Mouse (Mus musculus): ENCODE measurements around the gene Dgat2l6. TPM values are rescaled to one million over a fixed set of nuclear protein-coding genes. Genes with fewer than 3 reads are reported as not detected.

Dgat2l6 gene
- total and polyA plus RNA-seq, 2 experiments from 2014 or later: not detected

DNA sequence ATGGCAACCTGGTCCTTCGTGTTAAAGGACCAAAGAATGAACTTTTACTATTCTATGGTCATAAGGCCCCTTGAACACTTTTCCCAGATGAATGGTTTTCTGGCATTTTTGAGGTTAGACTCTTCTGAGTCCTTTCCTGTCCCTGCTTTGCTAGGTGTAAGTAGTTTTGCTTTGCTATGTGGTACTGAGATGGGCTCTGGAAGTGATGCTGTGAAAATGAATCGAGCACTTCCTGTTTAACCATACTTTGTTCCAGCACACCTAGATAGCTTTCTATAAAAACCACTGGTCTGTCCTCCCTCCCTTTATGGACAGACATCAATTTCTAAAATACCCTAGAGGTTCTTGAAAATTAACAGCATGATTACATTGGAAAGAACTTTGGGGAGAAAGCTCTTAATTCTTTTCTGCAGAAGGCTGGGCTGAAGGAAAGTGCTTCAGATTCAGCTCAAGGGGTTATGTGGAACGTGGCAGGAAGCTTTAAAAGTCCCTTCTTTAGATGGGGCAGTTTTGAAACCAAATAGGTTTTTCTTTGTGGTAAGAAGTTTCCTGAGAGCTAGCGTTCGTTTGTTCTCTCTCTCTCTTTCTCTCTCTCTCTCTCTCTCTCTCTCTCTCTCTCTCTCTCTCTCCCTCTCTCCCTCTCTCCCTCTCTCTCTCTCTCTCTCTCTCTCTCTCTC lies 20.3 kb upstream of the Dgat2l6 start:
- DNase-seq (ENCODE audit: low spot score) (no peak), ATAC-seq (ENCODE audit: low FRiP score) (no peak)
- Histone ChIP-seq H3K9me3 (ENCODE audit: low read length) (no peaks in the 10 kb centered on the region), H3K4me1 (ENCODE audit: insufficient read depth, low read length) (no peaks in the 10 kb centered on the region), H3K27ac (ENCODE audit: low read depth, low read length) (no peak overlapping the region), H3K36me3 (ENCODE audit: insufficient read depth, low read length) (no peaks in the 10 kb centered on the region; the same call in 1 of the 2 replicates), H3K4me2 (ENCODE audit: low read depth, low read length, poor library complexity, severe bottlenecking) (no peak overlapping the region), H3K27me3 (ENCODE audit: insufficient read depth, low read length) (no peaks in the 10 kb centered on the region), H3K9ac (replicated peaks; ENCODE audit: low read length, poor library complexity, severe bottlenecking) (no peak overlapping the region), H3K4me3 (ENCODE audit: low read depth, low read length) (no peak overlapping the region)
- WGBS: 87% methylated on average over 5 of the region's 5 CpGs
- no peak for TF ChIP-seq CTCF (IDR thresholded peaks at IDR 0.05)

GRCm38 (mm10) chrX:100508164-100508563 lies 16.5 kb upstream of the Dgat2l6 start:
- ATAC-seq (ENCODE audit: low FRiP score) (no peak), DNase-seq (ENCODE audit: low spot score) (no peak)
- H3K27ac ChIP-seq (ENCODE audit: low read depth, low read length): no peak overlapping the region
- H3K9ac ChIP-seq (replicated peaks; ENCODE audit: low read length, poor library complexity, severe bottlenecking): no peak overlapping the region
- no peaks in the 10 kb centered on the region for H3K9me3 ChIP-seq (ENCODE audit: low read length)
- no peaks in the 10 kb centered on the region for H3K36me3 ChIP-seq (ENCODE audit: insufficient read depth, low read length)
- no peak overlapping the region for H3K4me2 ChIP-seq (ENCODE audit: low read depth, low read length, poor library complexity, severe bottlenecking)
- H3K4me3 ChIP-seq (ENCODE audit: low read depth, low read length): no peak overlapping the region
- H3K4me1 ChIP-seq (ENCODE audit: insufficient read depth, low read length): no peaks in the 10 kb centered on the region
- WGBS: 84% methylated on average over 4 of the region's 4 CpGs
- no peaks in the 10 kb centered on the region; the same call in 1 of the 2 replicates for H3K27me3 ChIP-seq (ENCODE audit: insufficient read depth, low read length)
- TF ChIP-seq CTCF (IDR thresholded peaks at IDR 0.05): no peak

DNA sequence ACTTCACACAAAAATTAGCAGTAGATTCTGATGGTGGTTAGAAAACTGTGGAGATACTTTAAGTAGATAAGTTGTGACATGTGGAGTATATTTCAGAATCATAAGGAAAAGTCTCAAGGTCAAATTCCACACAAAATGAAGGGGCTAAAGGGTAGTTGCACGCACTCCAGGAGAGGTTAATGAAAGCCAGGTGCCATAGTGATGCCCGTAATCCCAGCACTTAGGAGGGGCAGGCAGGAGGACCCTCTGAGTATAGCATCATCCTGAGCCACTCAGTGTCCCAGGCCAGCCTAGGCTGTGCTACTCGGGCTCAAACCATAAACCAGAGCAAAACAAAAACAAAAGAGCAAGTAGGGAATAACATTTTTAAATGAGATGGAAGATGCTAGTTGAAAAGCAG lies 14.7 kb upstream of the Dgat2l6 start:
- Histone ChIP-seq H3K27ac (ENCODE audit: low read depth, low read length) (no peak overlapping the region), H3K4me3 (ENCODE audit: low read depth, low read length) (no peak overlapping the region), H3K9ac (replicated peaks; ENCODE audit: low read length, poor library complexity, severe bottlenecking) (no peak overlapping the region), H3K36me3 (ENCODE audit: insufficient read depth, low read length) (no peaks in the 10 kb centered on the region), H3K9me3 (ENCODE audit: low read length) (no peaks in the 10 kb centered on the region), H3K4me1 (ENCODE audit: insufficient read depth, low read length) (no peaks in the 10 kb centered on the region), H3K4me2 (ENCODE audit: low read depth, low read length, poor library complexity, severe bottlenecking) (no peak overlapping the region), H3K27me3 (ENCODE audit: insufficient read depth, low read length) (no peaks in the 10 kb centered on the region; the same call in 1 of the 2 replicates)
- TF ChIP-seq CTCF (IDR thresholded peaks at IDR 0.05): no peak
- ATAC-seq (ENCODE audit: low FRiP score) (no peak), DNase-seq (ENCODE audit: low spot score) (no peak)
- WGBS: 83% methylated on average over 3 of the region's 3 CpGs

DNA sequence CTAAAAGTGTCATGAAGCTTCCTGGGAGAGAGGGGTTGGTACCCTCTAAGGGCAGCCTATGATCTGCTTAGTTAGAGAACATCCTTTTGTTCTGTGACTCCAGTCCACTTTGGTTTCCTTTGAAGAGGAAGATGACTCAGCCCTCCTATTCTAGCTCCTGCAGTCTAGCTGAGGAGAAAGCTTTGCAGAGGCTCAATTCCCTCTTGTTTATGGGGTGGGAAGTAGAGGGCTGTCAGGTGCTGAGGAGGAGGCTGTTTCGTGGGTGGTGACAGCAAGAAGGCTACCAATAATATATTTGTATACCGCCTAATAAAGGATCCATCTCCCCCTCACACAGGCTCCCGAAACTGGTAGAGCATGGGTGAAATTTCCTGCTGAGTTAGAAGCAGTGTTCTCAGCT lies 8.0 kb upstream of the Dgat2l6 start:
- H3K27ac ChIP-seq (ENCODE audit: low read depth, low read length): no peak overlapping the region
- H3K27me3 ChIP-seq (ENCODE audit: insufficient read depth, low read length): peaks cover 3% of the 10 kb centered on the region; the same call in 1 of the 2 replicates
- no peak overlapping the region for H3K4me3 ChIP-seq (ENCODE audit: low read depth, low read length)
- H3K9me3 ChIP-seq (ENCODE audit: low read length): no peaks in the 10 kb centered on the region
- no peaks in the 10 kb centered on the region for H3K4me1 ChIP-seq (ENCODE audit: insufficient read depth, low read length)
- 92% methylated on average over 3 of the region's 3 CpGs for WGBS
- TF ChIP-seq CTCF (IDR thresholded peaks at IDR 0.05): no peak
- no peak for ATAC-seq (ENCODE audit: low FRiP score)
- H3K9ac ChIP-seq (replicated peaks; ENCODE audit: low read length, poor library complexity, severe bottlenecking): no peak overlapping the region
- H3K36me3 ChIP-seq (ENCODE audit: insufficient read depth, low read length): no peaks in the 10 kb centered on the region
- no peak overlapping the region for H3K4me2 ChIP-seq (ENCODE audit: low read depth, low read length, poor library complexity, severe bottlenecking)
- DNase-seq (ENCODE audit: low spot score): no peak

DNA sequence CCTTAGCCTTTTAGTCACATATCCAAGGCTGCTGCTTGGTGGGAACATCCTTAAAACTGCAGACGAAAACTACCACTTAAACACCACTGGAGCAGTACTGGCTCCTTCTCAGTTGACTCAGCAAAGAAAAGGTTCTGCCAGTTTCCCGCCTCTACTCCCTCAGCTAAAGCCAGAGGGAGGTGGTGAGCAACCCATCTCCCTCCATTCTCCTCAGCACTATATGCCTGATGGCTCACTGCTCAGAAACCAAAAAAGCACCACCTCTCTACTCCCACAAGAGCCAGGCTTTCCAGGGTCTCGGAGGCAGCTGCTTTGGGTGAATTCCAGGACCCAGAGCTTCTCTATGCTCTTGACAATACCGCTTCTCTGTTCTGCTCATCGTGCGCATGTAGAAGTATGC lies 7.0 kb upstream of the Dgat2l6 start:
- Histone ChIP-seq H3K9ac (replicated peaks; ENCODE audit: low read length, poor library complexity, severe bottlenecking) (no peak overlapping the region), H3K4me1 (ENCODE audit: insufficient read depth, low read length) (no peaks in the 10 kb centered on the region), H3K36me3 (ENCODE audit: insufficient read depth, low read length) (no peaks in the 10 kb centered on the region), H3K4me2 (ENCODE audit: low read depth, low read length, poor library complexity, severe bottlenecking) (no peak overlapping the region), H3K9me3 (ENCODE audit: low read length) (no peaks in the 10 kb centered on the region), H3K27me3 (ENCODE audit: insufficient read depth, low read length) (peaks cover 3% of the 10 kb centered on the region; the same call in 1 of the 2 replicates), H3K4me3 (ENCODE audit: low read depth, low read length) (no peak overlapping the region), H3K27ac (ENCODE audit: low read depth, low read length) (no peak overlapping the region)
- DNase-seq (ENCODE audit: low spot score): no peak
- ATAC-seq (ENCODE audit: low FRiP score): no peak
- no peak for TF ChIP-seq CTCF (IDR thresholded peaks at IDR 0.05)
- WGBS: 92% methylated on average over 6 of the region's 6 CpGs

GRCm38 (mm10) chrX:100518532-100518931 lies 6.1 kb upstream of the Dgat2l6 start:
- Histone ChIP-seq H3K36me3 (ENCODE audit: insufficient read depth, low read length) (no peaks in the 10 kb centered on the region), H3K9me3 (ENCODE audit: low read length) (no peaks in the 10 kb centered on the region), H3K9ac (replicated peaks; ENCODE audit: low read length, poor library complexity, severe bottlenecking) (no peak overlapping the region), H3K27ac (ENCODE audit: low read depth, low read length) (no peak overlapping the region), H3K4me2 (ENCODE audit: low read depth, low read length, poor library complexity, severe bottlenecking) (no peak overlapping the region), H3K27me3 (ENCODE audit: insufficient read depth, low read length) (peaks cover 3% of the 10 kb centered on the region; the same call in 1 of the 2 replicates), H3K4me1 (ENCODE audit: insufficient read depth, low read length) (no peaks in the 10 kb centered on the region), H3K4me3 (ENCODE audit: low read depth, low read length) (no peak overlapping the region)
- no peak for TF ChIP-seq CTCF (IDR thresholded peaks at IDR 0.05)
- ATAC-seq (ENCODE audit: low FRiP score): no peak
- DNase-seq (ENCODE audit: low spot score): no peak
- WGBS: 98% methylated on average over 2 of the region's 2 CpGs
